Mouse (Mus musculus) naive thymus-derived CD4-positive, alpha-beta T cell, adult 2 months (primary cell): ENCODE results near the gene Grb2.

ENCODE experiments used
- DNase-seq: peaks from one replicate; pipeline ENCODE4 v3.0.0-alpha.2; 2011; ENCODE audit warnings: low read depth

Gene Grb2

DNA sequence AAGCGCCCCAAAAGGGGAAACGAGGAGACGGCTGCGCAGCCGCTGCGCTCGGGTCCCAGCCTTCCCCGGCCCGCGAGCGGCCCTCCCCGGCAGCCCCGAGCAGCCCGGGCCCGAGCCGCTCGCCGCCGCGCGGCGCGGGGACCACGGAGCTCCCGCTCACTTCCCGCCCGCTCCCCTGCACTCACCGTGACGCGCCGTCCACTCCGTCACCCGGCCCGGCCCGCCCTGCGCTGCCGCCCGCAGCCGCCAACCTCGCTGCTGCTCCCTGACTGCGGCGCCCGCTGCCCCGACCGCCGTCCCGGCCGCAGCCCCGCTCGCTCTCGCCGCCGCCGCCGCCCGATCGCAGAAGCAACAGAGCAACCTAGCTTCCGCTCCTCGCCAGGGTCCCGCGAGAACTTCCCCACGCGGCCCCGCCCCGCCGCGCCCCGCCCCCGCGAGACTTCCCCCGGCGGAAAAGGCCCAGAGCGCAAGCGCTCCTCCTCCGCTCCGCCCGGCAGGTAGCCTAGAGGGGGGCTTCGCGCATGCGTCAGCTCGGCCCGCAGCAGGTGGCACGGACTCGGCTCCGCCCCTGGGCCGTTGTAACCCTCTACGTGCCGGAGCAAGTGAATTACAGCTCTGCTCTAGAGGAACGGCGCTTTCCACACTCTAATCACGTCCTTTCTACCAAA, at the start of gene Grb2:
Gene Grb2, minus strand, starts transcription at position 389 of the 668 bp plus-strand sequence.
- DNase-seq: peak; percentile 99

DNA sequence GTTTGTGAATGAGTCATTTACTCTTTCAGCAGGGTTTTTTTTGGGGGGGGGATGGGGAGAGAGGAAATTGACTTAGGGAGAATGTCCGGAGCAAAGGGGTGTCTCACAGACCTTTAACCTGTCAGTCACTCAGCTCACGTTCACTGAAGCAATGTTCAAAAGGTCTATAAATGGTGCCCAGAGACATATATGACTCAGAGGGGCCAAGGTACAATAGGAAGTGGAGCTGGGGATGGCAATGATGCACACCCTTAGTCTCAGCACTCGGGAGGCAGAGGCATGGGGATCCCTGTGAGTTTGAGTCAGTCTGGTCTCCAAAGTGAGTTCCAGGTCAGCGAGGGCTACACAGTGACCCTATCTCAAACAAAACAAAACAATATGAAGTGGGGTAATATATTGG, 45.1 kb upstream of the Grb2 start:
- DNase-seq: no peak

DNA sequence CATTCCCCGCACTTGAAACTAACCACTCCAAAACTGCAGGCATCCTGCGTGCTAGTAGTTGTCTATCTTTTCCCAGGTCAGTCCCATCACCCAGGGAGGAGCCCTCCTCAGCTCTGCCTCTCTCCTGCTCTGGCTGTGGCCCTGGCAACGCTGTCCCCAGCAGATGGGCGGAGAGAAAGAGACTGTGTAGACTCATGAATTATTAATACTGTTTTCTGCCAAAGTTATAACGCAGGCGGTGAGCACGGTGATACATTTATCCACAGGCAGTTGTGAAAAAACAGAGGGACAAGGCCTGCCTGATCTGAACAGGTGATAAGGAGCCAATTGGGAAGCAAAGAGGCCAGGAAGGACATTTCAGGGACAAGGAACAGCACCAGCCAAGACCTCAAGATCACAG, 44.3 kb upstream of the Grb2 start:
- DNase-seq: no peak

GRCm38 (mm10) chr11:115751725-115752124, 43.3 kb upstream of the Grb2 start:
- DNase-seq: peak; percentile 61

- DNase-seq: no peak
These were observed 41.4 kb upstream of the Grb2 start for GRCm38 (mm10) chr11:115749834-115750233.

GRCm38 (mm10) chr11:115747351-115747750, 39.0 kb upstream of the Grb2 start:
- peak; percentile 71 for DNase-seq

DNA sequence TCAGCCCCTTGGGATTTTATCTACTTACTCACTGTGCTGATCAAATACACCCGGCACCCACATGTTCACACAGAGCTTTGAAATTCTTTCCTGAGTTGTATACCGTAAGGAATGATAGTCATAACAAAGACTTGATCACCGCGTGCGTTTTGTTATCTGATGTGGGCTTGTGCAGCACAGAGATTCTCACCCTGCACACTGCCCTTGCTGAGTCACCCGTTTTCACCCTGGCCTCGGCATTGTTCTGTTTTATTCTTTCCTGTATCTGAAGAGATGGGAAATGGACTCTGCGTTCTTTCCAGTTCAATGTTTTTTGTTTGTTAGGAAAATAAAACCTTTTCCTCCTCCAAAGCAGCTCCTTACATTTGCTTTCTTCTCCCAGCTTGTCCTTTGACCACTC, 38.4 kb upstream of the Grb2 start:
- peak; percentile 53 for DNase-seq

- peak; percentile 71 for DNase-seq
These were observed 37.7 kb upstream of the Grb2 start for GRCm38 (mm10) chr11:115746109-115746508.

- DNase-seq: no peak
These were observed 36.0 kb upstream of the Grb2 start for GRCm38 (mm10) chr11:115744385-115744784.

DNA sequence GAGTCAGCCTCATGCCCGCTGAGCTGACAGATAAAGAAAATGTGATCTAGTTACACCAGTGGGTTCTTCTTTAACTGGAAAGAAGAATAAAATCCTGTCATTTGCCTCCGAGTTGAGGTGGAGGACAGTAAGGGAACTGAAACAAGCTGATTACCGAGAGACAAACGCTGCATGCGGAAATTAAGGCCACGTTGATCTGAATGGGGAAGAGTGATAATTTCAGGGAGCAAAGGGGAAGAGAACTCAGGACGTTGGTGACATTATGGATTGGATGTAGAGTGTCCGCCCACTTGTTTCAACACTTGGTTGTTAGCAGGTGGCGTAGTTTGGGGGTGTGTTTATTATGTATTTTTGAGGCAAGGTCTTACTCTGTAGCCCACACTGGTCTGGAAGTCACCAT, 34.5 kb upstream of the Grb2 start:
- no peak for DNase-seq

DNA sequence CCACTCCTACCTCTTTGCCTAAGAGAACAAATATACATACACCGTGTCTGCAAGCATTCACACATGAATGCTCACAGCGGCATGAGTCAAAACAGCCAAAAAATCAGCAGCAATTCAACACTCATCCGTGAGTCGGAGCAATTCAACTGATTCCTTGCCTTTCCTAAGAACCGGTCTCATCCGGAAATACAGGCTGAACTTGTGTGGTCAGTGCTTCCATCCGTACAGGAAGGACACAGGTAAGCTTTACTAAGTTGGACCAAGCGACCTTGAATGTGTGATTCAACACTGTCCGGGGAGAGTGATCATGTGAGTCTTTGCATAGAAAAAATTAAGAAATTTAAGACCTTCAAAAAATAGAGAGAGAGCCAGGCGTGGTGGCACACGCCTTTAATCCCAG, 32.7 kb upstream of the Grb2 start:
- no peak for DNase-seq

GRCm38 (mm10) chr11:115738275-115738885, 30.0 kb upstream of the Grb2 start:
- DNase-seq: no peak

DNA sequence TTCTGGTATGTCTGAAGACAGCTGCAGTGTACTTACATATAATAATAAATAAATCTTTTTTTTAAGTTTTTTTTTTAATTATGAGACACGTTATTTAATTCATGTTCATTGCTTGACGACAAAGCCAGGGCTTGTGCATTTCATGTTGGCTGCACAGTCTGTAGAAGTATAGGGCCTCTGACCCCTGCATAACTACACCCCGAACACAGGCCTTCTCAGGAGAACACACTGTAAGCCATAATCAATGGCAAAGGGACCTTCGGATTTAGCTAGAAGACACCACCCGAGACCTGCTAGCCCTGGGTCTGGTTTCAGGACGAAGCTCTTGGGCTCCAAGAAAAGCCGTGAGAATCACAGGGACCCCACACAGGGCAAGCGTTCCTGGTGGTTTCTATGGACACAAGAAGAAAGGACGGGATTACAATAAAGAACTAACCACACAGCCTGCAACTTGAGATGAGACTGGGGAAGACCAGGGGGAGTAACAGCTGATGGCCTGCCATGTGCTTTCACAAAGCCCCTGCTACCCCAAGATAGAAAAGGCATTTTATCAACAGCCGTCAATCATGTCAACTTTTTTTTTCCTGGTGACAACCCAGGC, 29.3 kb upstream of the Grb2 start:
- no peak for DNase-seq

DNA sequence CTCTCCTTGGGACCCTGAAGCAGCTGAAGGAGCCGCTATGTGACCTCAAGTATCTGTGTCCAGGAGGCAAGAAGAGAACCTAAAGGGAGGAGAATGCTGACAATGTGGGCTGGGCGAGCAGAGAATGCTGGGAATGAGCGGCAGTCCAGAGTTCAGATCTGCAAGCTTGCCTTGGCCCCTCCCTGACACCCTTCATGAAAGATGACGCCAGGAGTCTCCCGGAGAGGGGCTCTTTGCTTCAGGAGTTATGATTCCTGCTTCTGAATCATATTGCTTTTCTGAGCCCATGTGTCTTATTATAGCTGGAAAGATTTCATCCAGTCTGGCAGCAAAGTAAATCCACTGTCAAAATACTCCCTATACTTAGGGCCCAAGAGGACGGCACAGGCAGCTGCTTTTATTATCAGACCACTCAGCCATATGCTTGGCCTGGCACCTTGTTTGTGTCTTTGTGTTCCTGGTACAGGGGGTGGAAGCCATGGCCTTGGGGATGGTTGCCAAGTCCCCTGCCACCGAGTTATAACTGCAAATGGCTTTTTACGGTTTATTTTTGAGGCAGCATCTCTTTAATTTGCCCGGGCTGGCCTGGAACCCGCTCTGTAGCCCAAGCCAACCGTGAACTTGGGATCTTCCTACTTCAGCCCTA, 25.8 kb upstream of the Grb2 start:
- no peak for DNase-seq

DNA sequence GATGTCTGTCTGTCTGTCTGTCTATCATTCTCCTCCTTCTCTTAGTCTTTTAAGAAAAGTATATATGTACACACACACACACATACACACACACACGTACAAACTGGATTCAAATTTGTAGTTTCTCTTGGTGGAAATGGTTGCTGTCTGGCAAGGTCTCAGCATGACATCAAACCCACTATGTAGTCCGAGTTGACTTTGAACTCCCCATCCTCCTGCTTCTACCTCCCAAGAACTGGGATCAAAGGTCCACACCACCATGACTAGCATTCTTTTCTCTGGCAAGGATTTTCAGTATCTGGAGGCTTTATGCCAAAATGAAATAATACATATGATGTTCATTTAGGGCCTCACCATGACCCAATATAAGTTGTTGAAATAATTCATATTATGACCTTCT, 14.8 kb upstream of the Grb2 start:
- no peak for DNase-seq

DNA sequence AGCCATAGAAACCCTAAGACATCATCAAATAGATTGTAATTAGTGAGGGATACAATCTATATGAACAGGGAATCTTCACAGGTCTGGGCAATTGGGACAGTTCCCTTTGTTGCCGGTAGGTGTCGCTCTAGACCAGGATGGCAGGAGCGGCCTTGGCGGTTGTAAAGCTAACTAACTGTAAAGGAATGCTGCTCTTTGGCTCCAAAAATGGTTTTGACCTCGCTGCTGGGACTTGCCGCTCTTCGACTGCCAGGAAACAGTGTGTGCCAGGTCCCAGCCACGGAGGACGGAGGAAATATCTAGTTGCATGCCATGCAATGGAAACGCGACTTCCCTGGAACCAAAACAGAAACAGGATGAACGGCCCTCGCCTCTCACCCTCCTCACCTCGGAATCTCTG, 14.2 kb upstream of the Grb2 start:
- peak; percentile 88 for DNase-seq

- peak; percentile 55 for DNase-seq
These were observed 9.4 kb upstream of the Grb2 start for GRCm38 (mm10) chr11:115717660-115718390.

DNA sequence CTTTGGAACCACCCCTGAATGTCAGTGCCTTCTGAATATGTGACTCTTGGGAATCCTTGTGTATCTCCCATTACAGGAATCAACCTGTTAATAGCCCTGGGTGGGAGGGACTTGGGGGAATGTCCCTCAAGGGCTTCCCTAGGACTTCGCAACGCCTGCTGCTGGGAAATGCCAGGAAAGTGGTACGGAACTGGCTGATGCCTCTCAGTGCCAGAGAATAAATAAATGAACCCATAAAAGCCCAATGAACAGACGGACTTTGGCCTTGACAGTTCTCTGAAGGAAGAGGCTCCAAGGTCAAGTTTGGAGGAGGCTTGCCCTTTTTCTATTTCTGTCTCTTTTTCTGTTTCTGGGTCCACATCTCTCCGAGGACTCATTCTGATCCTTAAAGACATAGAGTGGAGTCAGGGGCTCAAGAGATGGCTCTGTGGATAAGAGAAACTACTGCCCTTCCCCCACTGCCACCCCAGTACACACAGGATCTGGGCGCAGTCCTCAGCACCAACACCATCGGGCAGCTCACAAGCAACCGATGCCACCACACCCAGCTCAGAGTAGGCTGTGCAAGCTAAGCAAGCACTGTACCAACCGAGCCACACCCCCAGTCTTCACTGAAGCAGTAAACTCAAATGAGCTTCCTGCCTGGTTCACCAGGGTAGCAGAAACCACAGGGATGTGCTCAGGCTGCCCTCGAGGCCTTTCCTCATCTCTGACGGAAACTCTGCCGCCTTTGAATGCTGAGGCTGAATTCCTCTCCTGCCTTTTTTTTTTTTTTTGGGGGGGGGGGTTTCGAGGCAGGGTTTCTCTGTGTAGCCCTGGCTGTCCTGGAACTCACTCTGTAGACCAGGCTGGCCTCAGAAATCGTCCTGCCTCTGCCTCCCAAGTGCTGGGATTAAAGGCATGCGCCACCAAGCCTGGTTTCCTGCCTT, 8.3 kb upstream of the Grb2 start:
- peak; percentile 72 for DNase-seq

GRCm38 (mm10) chr11:115714491-115714890, 6.1 kb upstream of the Grb2 start:
- DNase-seq: peak; percentile 82

- DNase-seq: no peak
These were observed 5.0 kb upstream of the Grb2 start for GRCm38 (mm10) chr11:115713447-115713846.

DNA sequence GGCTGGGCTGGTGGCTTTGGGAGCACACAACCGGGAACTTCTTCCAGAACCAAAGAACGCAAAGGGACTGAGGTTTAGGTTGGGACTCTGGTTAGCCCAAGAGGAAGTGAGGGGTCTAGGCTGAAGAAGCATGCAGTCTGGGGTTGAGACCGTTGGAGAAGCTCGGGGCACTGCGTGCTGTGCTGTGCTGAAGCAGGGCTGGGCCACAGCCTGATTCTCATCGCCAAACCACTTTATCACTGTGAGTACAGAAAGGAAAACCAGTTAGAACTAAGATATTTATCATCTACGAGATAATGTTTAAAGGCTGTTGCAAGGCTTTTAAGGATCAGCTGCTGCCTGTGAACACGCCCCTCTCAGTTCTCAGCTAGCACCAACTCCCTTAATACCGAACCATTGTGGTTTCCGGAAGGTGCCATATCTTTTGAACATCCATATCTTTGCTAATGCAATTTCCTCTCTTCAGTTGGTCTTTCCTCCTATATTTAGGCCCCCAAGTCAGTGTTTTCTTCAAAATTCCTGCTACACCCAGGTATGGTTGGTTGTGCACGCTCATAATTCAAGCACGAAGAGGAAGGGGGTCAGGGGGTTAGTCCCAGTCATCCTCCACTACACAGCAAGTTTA, 4.4 kb upstream of the Grb2 start:
- DNase-seq: peak; percentile 69
